Mouse (Mus musculus): ENCODE measurements around the gene Fam166a. TPM values are rescaled to one million over a fixed set of nuclear protein-coding genes. Genes with fewer than 3 reads are reported as not detected.

The Fam166a gene
- polyA plus RNA-seq, 1 experiment from 2014 or later, result 0.68 TPM

DNA sequence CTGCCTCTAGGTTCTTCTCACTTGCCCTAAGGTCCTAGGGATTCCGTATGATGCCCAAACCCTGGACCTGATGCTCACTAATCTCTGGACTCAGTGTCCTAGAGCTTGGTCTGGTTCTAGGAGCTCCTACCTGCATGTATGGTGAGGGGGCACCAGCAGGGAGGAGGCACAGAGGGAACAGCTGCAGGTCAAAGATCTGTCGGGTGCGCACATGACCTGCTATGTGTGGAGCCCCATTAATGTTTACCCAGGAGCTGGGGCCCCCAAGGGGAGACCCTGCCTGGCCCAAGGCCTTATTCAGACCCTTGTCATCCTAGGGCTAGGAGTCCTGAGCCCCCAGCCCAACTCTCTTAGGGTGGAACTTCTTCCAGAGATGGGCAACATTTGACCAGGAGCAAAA, 15.5 kb downstream of the Fam166a start, which contains the start of gene Slc34a3:
Gene Slc34a3, minus strand, starts transcription at position 315 of the 400 bp plus-strand sequence.
- Histone ChIP-seq H3K4me3 (ENCODE audit: low read length) (no peak within 1 kb of the TSS), H3K9ac (ENCODE audit: low read length) (no peak within 1 kb of the TSS), H3K27ac (ENCODE audit: low read length) (no peak within 1 kb of the TSS), H3K27me3 (ENCODE audit: control insufficient read depth, insufficient read depth, low read depth, low read length) (no peaks in the 10 kb centered on the region), H3K4me1 (replicated peaks; ENCODE audit: control insufficient read depth, insufficient read depth, low read length) (no peaks in the 10 kb centered on the region; the same call in 1 of the 2 replicates), H3K4me2 (ENCODE audit: low read depth, low read length) (no peak within 1 kb of the TSS), H3K9me3 (ENCODE audit: control insufficient read depth, low read length) (no peaks in the 10 kb centered on the region), H3K36me3 (ENCODE audit: control insufficient read depth, insufficient read depth, low read length) (no peaks in the 10 kb centered on the region)
- ATAC-seq (ENCODE audit: low read depth), result no peak
- 61% methylated on average over 3 of the region's 3 CpGs for WGBS

DNA sequence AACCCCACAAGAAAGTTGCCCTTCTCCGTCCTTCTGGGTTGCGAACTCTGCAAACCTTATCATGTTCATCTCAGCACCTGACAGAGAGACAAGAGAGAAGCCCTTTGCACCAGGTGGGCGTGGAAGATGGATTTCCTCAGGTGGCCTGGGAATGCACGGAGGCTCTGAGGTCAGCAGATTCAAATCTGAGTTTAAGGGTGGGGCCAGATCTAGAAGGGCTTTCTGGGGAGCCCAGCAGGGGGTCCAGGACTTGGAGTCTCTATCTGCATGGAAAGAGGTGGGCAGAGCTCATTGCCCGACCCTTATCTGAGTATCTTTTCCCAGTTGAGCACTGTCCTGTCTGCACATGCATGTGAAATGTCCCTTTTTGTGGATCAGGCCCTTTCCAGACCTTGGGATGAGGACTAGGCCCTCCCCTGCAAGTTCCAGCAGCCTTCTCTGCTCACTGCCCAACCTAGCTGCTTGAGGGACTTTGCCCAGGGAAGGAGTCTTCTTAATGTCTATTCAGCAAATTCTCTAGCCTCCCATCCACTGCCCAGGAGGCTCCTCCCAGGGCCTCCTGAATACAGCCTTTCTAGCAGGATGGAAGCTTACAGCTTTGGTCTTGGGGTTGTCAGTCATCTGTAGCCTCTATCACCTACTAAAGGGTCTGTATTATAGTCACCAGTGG, 16.1 kb downstream of the Fam166a start:
- Histone ChIP-seq H3K36me3 (ENCODE audit: control insufficient read depth, insufficient read depth, low read length) (no peaks in the 10 kb centered on the region), H3K4me2 (ENCODE audit: low read depth, low read length) (no peak overlapping the region), H3K27ac (ENCODE audit: low read length) (no peak overlapping the region), H3K9ac (ENCODE audit: low read length) (no peak overlapping the region), H3K9me3 (ENCODE audit: control insufficient read depth, low read length) (no peaks in the 10 kb centered on the region), H3K4me3 (ENCODE audit: low read length) (no peak overlapping the region), H3K27me3 (ENCODE audit: control insufficient read depth, insufficient read depth, low read depth, low read length) (no peaks in the 10 kb centered on the region), H3K4me1 (replicated peaks; ENCODE audit: control insufficient read depth, insufficient read depth, low read length) (no peaks in the 10 kb centered on the region)
- WGBS, result 45% methylated on average over 5 of the region's 5 CpGs
- no peak for ATAC-seq (ENCODE audit: low read depth)

DNA sequence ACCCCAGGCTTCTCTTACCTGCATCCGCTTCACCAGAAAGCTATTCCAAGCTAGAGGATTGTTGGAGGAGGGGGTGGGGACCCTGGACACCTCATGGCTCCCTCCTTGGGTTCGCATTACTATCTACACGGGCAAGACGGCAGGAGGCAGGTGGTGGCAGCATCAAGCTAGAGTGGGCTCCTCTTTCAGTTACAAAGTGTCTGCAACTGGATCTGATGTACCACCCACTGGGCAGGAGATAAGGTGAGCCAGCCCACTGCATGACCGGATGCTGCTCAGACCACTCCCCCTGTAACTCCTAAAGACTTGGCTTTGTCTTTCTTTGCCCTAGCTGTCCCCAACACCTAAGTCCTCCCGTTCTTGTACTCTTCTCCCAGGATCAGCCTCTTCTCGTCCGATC, 18.1 kb downstream of the Fam166a start, which contains the start of gene Rnf224:
Gene Rnf224, minus strand, starts transcription at position 174 of the 400 bp plus-strand sequence.
- Histone ChIP-seq H3K36me3 (ENCODE audit: control insufficient read depth, insufficient read depth, low read length) (no peaks in the 10 kb centered on the region), H3K27me3 (ENCODE audit: control insufficient read depth, insufficient read depth, low read depth, low read length) (peaks cover 1% of the 10 kb centered on the region), H3K4me1 (replicated peaks; ENCODE audit: control insufficient read depth, insufficient read depth, low read length) (peaks cover 8% of the 10 kb centered on the region), H3K4me3 (ENCODE audit: low read length) (no peak within 1 kb of the TSS), H3K9ac (ENCODE audit: low read length) (no peak within 1 kb of the TSS), H3K4me2 (ENCODE audit: low read depth, low read length) (no peak within 1 kb of the TSS), H3K9me3 (ENCODE audit: control insufficient read depth, low read length) (no peaks in the 10 kb centered on the region), H3K27ac (ENCODE audit: low read length) (no peak within 1 kb of the TSS)
- WGBS, result 24% methylated on average over 8 of the region's 8 CpGs
- no peak for ATAC-seq (ENCODE audit: low read depth)

DNA sequence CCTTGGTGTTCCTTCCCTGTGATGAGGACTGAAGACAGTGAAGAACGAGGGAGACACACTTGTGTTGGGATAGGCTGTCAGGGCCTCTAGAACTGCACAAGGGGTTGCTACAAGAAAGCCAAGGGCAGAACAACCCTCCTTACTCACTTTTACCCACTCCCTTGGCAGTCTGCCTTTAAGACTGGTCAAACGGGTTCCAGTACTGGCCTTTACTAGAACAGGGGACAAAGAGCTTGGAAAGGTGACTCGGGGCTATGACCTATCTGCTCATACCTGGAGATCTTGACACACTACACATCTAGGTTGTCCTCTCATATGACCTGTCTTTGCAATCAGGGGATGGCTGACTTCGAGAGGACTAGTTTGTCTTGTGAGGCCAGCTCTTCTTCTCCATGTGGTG, 19.0 kb downstream of the Fam166a start:
- peaks cover 8% of the 10 kb centered on the region for H3K4me1 ChIP-seq (replicated peaks; ENCODE audit: control insufficient read depth, insufficient read depth, low read length)
- H3K9me3 ChIP-seq (ENCODE audit: control insufficient read depth, low read length), result no peaks in the 10 kb centered on the region
- no peak for ATAC-seq (ENCODE audit: low read depth)
- no peaks in the 10 kb centered on the region for H3K36me3 ChIP-seq (ENCODE audit: control insufficient read depth, insufficient read depth, low read length)
- H3K4me2 ChIP-seq (ENCODE audit: low read depth, low read length), result no peak overlapping the region
- H3K27me3 ChIP-seq (ENCODE audit: control insufficient read depth, insufficient read depth, low read depth, low read length), result peaks cover 10% of the 10 kb centered on the region
- no peak overlapping the region for H3K27ac ChIP-seq (ENCODE audit: low read length)
- no peak overlapping the region for H3K4me3 ChIP-seq (ENCODE audit: low read length)
- no peak overlapping the region for H3K9ac ChIP-seq (ENCODE audit: low read length)
- WGBS, result 43% methylated on average over 4 of the region's 4 CpGs

DNA sequence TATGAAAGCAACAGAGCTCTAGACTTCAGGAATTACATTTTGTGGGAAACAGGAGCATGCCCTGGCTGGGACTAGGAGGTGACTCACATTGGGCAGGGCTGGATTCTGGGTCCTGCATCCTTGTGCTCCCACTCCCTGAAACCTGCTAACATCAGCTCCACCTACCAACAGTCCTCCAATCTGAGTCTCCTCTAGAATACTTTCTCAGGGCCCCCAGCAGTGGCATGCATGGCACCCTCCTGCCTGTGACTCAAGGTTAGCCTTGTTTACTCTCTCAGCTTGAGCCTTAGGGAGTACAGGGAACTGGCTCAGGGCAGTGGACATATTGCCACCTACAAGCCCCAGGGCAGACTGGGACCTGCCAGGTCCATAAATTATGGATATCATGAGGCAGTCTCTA, 19.6 kb downstream of the Fam166a start:
- no peaks in the 10 kb centered on the region for H3K9me3 ChIP-seq (ENCODE audit: control insufficient read depth, low read length)
- H3K4me1 ChIP-seq (replicated peaks; ENCODE audit: control insufficient read depth, insufficient read depth, low read length), result peaks cover 8% of the 10 kb centered on the region
- ATAC-seq (ENCODE audit: low read depth), result no peak
- H3K27me3 ChIP-seq (ENCODE audit: control insufficient read depth, insufficient read depth, low read depth, low read length), result peaks cover 16% of the 10 kb centered on the region
- H3K9ac ChIP-seq (ENCODE audit: low read length), result no peak overlapping the region
- no peaks in the 10 kb centered on the region for H3K36me3 ChIP-seq (ENCODE audit: control insufficient read depth, insufficient read depth, low read length)
- no peak overlapping the region for H3K4me3 ChIP-seq (ENCODE audit: low read length)
- H3K27ac ChIP-seq (ENCODE audit: low read length), result no peak overlapping the region
- H3K4me2 ChIP-seq (ENCODE audit: low read depth, low read length), result no peak overlapping the region

DNA sequence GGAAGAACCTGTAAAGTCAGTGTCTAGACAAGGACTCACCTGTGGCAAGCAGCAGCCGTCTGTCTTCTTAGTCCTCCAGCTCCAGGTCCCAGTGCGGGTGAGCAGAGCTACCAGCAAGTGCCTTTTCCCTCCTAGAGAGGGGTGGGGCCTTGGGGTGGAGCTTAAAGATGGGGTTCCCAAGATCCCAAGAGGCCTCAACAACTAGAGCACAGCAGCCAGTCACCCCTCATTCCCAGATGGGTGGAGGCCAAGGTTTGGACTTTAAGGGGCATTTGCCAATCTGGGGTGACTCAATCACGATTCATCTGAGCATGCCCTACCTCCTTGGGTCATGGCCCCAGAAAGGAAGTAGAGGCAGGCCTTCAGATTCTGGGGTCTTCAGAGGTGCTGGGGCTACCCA, 21.2 kb downstream of the Fam166a start:
- no peak overlapping the region for H3K4me3 ChIP-seq (ENCODE audit: low read length)
- H3K27ac ChIP-seq (ENCODE audit: low read length), result no peak overlapping the region
- 79% methylated on average over 3 of the region's 3 CpGs for WGBS
- no peak overlapping the region for H3K9ac ChIP-seq (ENCODE audit: low read length)
- H3K36me3 ChIP-seq (ENCODE audit: control insufficient read depth, insufficient read depth, low read length), result no peaks in the 10 kb centered on the region
- no peak overlapping the region for H3K4me2 ChIP-seq (ENCODE audit: low read depth, low read length)
- no peak for ATAC-seq (ENCODE audit: low read depth)
- H3K9me3 ChIP-seq (ENCODE audit: control insufficient read depth, low read length), result no peaks in the 10 kb centered on the region
- H3K27me3 ChIP-seq (ENCODE audit: control insufficient read depth, insufficient read depth, low read depth, low read length), result peaks cover 19% of the 10 kb centered on the region
- H3K4me1 ChIP-seq (replicated peaks; ENCODE audit: control insufficient read depth, insufficient read depth, low read length), result peaks cover 8% of the 10 kb centered on the region

DNA sequence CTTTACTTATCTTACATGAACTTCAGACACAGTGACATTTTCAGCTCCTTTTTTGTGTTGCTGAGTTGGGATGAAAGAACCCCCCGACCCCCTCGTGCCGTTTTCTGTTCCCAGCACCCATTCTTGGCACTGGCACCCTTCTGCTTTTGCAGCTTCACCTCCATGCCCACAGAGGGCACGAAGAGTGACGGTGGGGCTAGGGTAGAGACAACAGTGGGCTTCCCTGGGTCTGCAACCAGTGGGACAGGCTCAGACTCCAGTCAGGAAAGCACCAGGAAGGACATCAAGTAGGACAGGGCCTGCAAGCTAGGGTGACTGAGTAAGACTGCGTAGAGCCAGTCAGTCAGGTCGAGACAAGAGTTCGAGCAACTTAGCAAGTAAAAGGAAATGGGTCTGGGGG, 21.8 kb downstream of the Fam166a start:
- 41% methylated on average over 8 of the region's 8 CpGs for WGBS
- Histone ChIP-seq H3K36me3 (ENCODE audit: control insufficient read depth, insufficient read depth, low read length) (no peaks in the 10 kb centered on the region), H3K9ac (ENCODE audit: low read length) (peak overlapping the region; percentile 58), H3K9me3 (ENCODE audit: control insufficient read depth, low read length) (no peaks in the 10 kb centered on the region), H3K4me2 (ENCODE audit: low read depth, low read length) (peak overlapping the region; percentile 96), H3K4me1 (replicated peaks; ENCODE audit: control insufficient read depth, insufficient read depth, low read length) (peaks cover 8% of the 10 kb centered on the region), H3K27me3 (ENCODE audit: control insufficient read depth, insufficient read depth, low read depth, low read length) (peaks cover 19% of the 10 kb centered on the region), H3K27ac (ENCODE audit: low read length) (no peak overlapping the region), H3K4me3 (ENCODE audit: low read length) (peak overlapping the region; percentile 40)
- ATAC-seq (ENCODE audit: low read depth), result peak; percentile 3; the same call in 1 of the 2 replicates

DNA sequence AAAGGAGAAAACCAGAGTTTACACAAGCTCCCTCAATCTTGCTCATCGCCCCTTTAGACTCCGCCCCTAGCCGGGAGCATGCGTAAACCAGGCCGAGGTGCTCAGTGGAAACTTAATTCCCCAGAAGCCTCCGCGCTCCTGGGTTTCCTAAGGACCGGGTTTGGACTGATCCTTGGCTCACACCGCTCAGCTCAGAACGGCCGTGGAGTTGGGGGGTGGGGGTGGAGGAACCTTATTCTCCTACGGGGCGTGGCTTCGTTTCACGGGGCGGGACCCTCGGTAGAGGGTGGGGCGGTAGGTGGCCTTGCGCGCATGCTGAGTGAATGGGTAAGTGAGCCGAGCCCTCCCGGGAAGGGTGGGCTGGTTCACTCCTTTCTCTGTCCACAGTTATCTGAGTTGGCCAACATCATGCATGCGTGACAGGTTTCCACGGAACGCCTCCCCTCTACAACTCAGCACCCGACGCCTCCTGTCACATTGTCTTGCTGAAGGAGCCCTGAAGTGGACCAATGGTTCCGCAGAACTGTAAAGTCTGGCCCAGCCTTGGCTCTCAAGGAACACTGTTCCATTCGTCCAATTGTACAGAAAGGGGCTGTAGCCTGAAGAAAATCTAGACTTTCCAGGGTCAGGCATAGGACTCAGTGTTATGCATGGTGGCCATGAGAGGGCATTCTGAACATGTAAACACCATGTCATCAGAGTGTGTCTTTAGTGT, 22.3 kb downstream of the Fam166a start:
- Histone ChIP-seq H3K4me1 (replicated peaks; ENCODE audit: control insufficient read depth, insufficient read depth, low read length) (peaks cover 8% of the 10 kb centered on the region), H3K36me3 (ENCODE audit: control insufficient read depth, insufficient read depth, low read length) (no peaks in the 10 kb centered on the region), H3K9me3 (ENCODE audit: control insufficient read depth, low read length) (no peaks in the 10 kb centered on the region), H3K27me3 (ENCODE audit: control insufficient read depth, insufficient read depth, low read depth, low read length) (peaks cover 19% of the 10 kb centered on the region), H3K9ac (ENCODE audit: low read length) (peak overlapping the region; percentile 58), H3K4me2 (ENCODE audit: low read depth, low read length) (peak overlapping the region; percentile 96), H3K27ac (ENCODE audit: low read length) (no peak overlapping the region), H3K4me3 (ENCODE audit: low read length) (peak overlapping the region; percentile 40)
- peak; percentile 88 for ATAC-seq (ENCODE audit: low read depth)
- WGBS, result 2% methylated on average over 29 of the region's 29 CpGs

DNA sequence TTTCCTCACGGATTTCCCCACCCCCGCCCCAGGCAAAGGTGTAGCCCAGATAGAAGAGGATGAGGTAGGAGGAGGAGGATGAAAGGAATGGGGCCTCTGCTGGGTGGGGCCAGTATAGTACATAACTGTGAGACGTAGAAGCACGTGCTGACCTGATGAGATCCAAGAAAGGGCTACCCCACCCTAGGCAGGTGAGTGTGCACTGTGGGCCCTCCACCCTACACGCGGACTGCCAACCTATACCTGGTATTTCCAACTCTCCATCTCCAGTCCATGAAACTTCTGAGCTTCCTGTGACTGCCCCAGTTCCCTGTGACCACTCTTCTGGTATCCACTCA, 22.9 kb downstream of the Fam166a start:
- peak overlapping the region; percentile 66 for H3K9ac ChIP-seq (ENCODE audit: low read length)
- peaks cover 8% of the 10 kb centered on the region for H3K4me1 ChIP-seq (replicated peaks; ENCODE audit: control insufficient read depth, insufficient read depth, low read length)
- peak overlapping the region; percentile 60 for H3K4me3 ChIP-seq (ENCODE audit: low read length)
- 13% methylated on average over 6 of the region's 6 CpGs for WGBS
- ATAC-seq (ENCODE audit: low read depth), result peak; percentile 15
- no peaks in the 10 kb centered on the region for H3K36me3 ChIP-seq (ENCODE audit: control insufficient read depth, insufficient read depth, low read length)
- H3K27me3 ChIP-seq (ENCODE audit: control insufficient read depth, insufficient read depth, low read depth, low read length), result peaks cover 19% of the 10 kb centered on the region
- H3K4me2 ChIP-seq (ENCODE audit: low read depth, low read length), result peak overlapping the region; percentile 96
- H3K27ac ChIP-seq (ENCODE audit: low read length), result no peak overlapping the region
- no peaks in the 10 kb centered on the region for H3K9me3 ChIP-seq (ENCODE audit: control insufficient read depth, low read length)
